In the genomic region with DNA sequence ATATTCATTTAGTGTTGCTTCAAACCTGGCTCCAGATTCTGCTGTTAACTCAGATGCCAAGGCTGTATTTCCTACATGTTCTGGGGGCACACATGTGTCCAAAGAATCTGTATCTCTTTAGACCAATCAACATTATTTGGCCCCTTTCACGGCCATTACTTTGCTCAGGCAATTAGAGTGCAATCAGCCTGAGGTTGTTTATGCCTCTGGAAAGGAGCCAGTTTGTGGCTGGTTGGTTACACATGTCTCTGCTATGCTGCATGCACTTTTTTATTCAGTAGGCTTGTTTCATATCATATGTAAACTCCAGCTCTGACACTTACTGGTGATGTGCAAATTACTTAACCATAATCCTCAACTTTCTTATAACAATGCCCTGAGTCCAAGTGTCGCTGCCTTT, we compare ENCODE assay signal across 20 mouse cellular contexts.
DNase-seq lines count a peak whose midpoint lies in the region; ATAC-seq and TF ChIP-seq lines count a peak whose summit lies in the region.
"Had no signal": no experiment of that assay in that cellular context is flagged by ENCODE, and none has a peak within 500 bp of the region (broad histone marks: within the 10 kb centered on the region; RNA-seq: fewer than 3 reads in every experiment).

No protein-coding gene starts in this region.

- peaks cover 8% of the 10 kb centered on the region; the same call in 1 of the 2 replicates for H3K4me1 ChIP-seq in embryonic facial prominence, embryonic 12.5 days
- 0 out of 2 replicates have a peak, but pooled peaks cover 5% of the 10 kb centered on the region for H3K4me1 ChIP-seq in embryonic facial prominence, embryonic 10.5 days
- no peaks in the 10 kb centered on the region for H3K4me1 ChIP-seq in lung, postnatal 0 days (ENCODE audit: insufficient read depth, low read depth, low read length)
- peaks cover 14% of the 10 kb centered on the region for H3K4me1 ChIP-seq in bone marrow macrophage, adult 2 months (ENCODE audit: control insufficient read depth, insufficient read depth, low read length)
- H3K4me1 ChIP-seq in intestine, embryonic 16.5 days (ENCODE audit: control insufficient read depth, insufficient read depth, low read length): no peaks in the 10 kb centered on the region
- H3K4me1 ChIP-seq: forebrain, embryonic 12.5 days; hindbrain, embryonic 13.5 days; liver, embryonic 15.5 days; neural tube, embryonic 12.5 days had no signal

- 0 out of 2 replicates have a peak overlapping the region, but pooled peaks have one; percentile 25 for H3K27ac ChIP-seq in embryonic facial prominence, embryonic 12.5 days
- no peak overlapping the region for H3K27ac ChIP-seq in embryonic facial prominence, embryonic 10.5 days (replicated peaks)
- H3K27ac ChIP-seq in lung, postnatal 0 days (ENCODE audit: low read length): no peak overlapping the region
- H3K27ac ChIP-seq in bone marrow macrophage, adult 2 months (ENCODE audit: insufficient read depth, low read depth, low read length): peak overlapping the region; percentile 39
- no peak overlapping the region for H3K27ac ChIP-seq in intestine, embryonic 16.5 days (ENCODE audit: low read length)
- H3K27ac ChIP-seq: forebrain, embryonic 12.5 days; hindbrain, embryonic 13.5 days; liver, embryonic 15.5 days; neural tube, embryonic 12.5 days had no signal

- WGBS in embryonic facial prominence, embryonic 12.5 days: 65% methylated on average over 2 of the region's 2 CpGs
- 76% methylated on average over 2 of the region's 2 CpGs for WGBS in embryonic facial prominence, embryonic 10.5 days
- WGBS in lung, postnatal 0 days: 50% methylated on average over 2 of the region's 2 CpGs
- 55% methylated on average over 2 of the region's 2 CpGs for WGBS in intestine, embryonic 16.5 days

- no peak overlapping the region for H3K4me2 ChIP-seq in embryonic facial prominence, embryonic 12.5 days (replicated peaks)
- no peak overlapping the region for H3K4me2 ChIP-seq in lung, postnatal 0 days (replicated peaks; ENCODE audit: low read depth, low read length)
- H3K4me2 ChIP-seq in intestine, embryonic 16.5 days (ENCODE audit: low read depth, low read length): no peak overlapping the region
- H3K4me2 ChIP-seq: forebrain, embryonic 12.5 days; hindbrain, embryonic 13.5 days; liver, embryonic 15.5 days; neural tube, embryonic 12.5 days had no signal

- TF ChIP-seq CTCF in lung, postnatal 0 days (IDR thresholded peaks at IDR 0.05): no peak
- no peak for TF ChIP-seq CTCF in bone marrow macrophage, adult 2 months (IDR thresholded peaks at IDR 0.05; ENCODE audit: low read depth, low read length)

- H3K27me3 ChIP-seq in embryonic facial prominence, embryonic 12.5 days: no peaks in the 10 kb centered on the region
- no peaks in the 10 kb centered on the region for H3K27me3 ChIP-seq in embryonic facial prominence, embryonic 10.5 days (replicated peaks; ENCODE audit: low read depth, poor library complexity, severe bottlenecking)
- no peaks in the 10 kb centered on the region for H3K27me3 ChIP-seq in lung, postnatal 0 days (replicated peaks; ENCODE audit: insufficient read depth, low read length)
- H3K27me3 ChIP-seq in intestine, embryonic 16.5 days (replicated peaks; ENCODE audit: control insufficient read depth, insufficient read depth, low read length): no peaks in the 10 kb centered on the region
- H3K27me3 ChIP-seq: CH12.LX; forebrain, embryonic 12.5 days; hindbrain, embryonic 13.5 days; liver, embryonic 15.5 days; neural tube, embryonic 12.5 days had no signal

- H3K4me3 ChIP-seq in embryonic facial prominence, embryonic 12.5 days: no peak overlapping the region
- no peak overlapping the region for H3K4me3 ChIP-seq in embryonic facial prominence, embryonic 10.5 days
- no peak overlapping the region for H3K4me3 ChIP-seq in lung, postnatal 0 days (ENCODE audit: low read depth, low read length)
- H3K4me3 ChIP-seq in bone marrow macrophage, adult 2 months (ENCODE audit: insufficient read depth, low read length): no peak overlapping the region
- no peak overlapping the region for H3K4me3 ChIP-seq in intestine, embryonic 16.5 days (ENCODE audit: low read length)
- H3K4me3 ChIP-seq: forebrain, embryonic 12.5 days; hindbrain, embryonic 13.5 days; liver, embryonic 15.5 days; neural tube, embryonic 12.5 days had no signal

- TF ChIP-seq EP300 in lung, postnatal 0 days (IDR thresholded peaks at IDR 0.05): no peak

- no peak for ATAC-seq in embryonic facial prominence, embryonic 12.5 days (ENCODE audit: insufficient number of reproducible peaks, insufficient read depth, low FRiP score, low TSS enrichment)
- no peak for ATAC-seq in lung, postnatal 0 days
- no peak for ATAC-seq in intestine, embryonic 16.5 days
- ATAC-seq: midbrain, embryonic 16.5 days; Patski had no signal

- DNase-seq in embryonic facial prominence, embryonic 10.5 days (ENCODE audit: low spot score): no peak
- DNase-seq in lung, postnatal 0 days (ENCODE audit: low spot score): peak; percentile 23
- DNase-seq in lung, postnatal 25 days (ENCODE audit: low spot score): no peak
- DNase-seq in lung, postnatal 4 days: peak; percentile 36
- DNase-seq in urinary bladder, adult 2 months (ENCODE audit: low spot score): no peak
- DNase-seq: cerebellum, postnatal 36 days; kidney, adult 18-20 months; kidney, postnatal 4 days; layer of hippocampus, postnatal 36 days; thymus, adult 2 months had no signal

- H3K36me3 ChIP-seq in embryonic facial prominence, embryonic 12.5 days: 0 out of 2 replicates have a peak, but pooled peaks cover 6% of the 10 kb centered on the region
- no peaks in the 10 kb centered on the region for H3K36me3 ChIP-seq in embryonic facial prominence, embryonic 10.5 days (replicated peaks)
- H3K36me3 ChIP-seq in lung, postnatal 0 days (ENCODE audit: insufficient read depth, low read length): no peaks in the 10 kb centered on the region
- H3K36me3 ChIP-seq in intestine, embryonic 16.5 days (ENCODE audit: control insufficient read depth, insufficient read depth, low read length): no peaks in the 10 kb centered on the region
- H3K36me3 ChIP-seq: forebrain, embryonic 12.5 days; hindbrain, embryonic 13.5 days; liver, embryonic 15.5 days; neural tube, embryonic 12.5 days had no signal

- no peak overlapping the region for H3K9ac ChIP-seq in embryonic facial prominence, embryonic 12.5 days
- no peak overlapping the region for H3K9ac ChIP-seq in lung, postnatal 0 days (replicated peaks; ENCODE audit: low read depth)
- H3K9ac ChIP-seq in intestine, embryonic 16.5 days (ENCODE audit: low read depth, low read length): no peak overlapping the region
- H3K9ac ChIP-seq: forebrain, embryonic 12.5 days; hindbrain, embryonic 13.5 days; liver, embryonic 15.5 days; neural tube, embryonic 12.5 days had no signal

- no peaks in the 10 kb centered on the region for H3K9me3 ChIP-seq in embryonic facial prominence, embryonic 12.5 days
- no peaks in the 10 kb centered on the region for H3K9me3 ChIP-seq in embryonic facial prominence, embryonic 10.5 days
- no peaks in the 10 kb centered on the region for H3K9me3 ChIP-seq in lung, postnatal 0 days (ENCODE audit: low read length)
- H3K9me3 ChIP-seq in intestine, embryonic 16.5 days (ENCODE audit: control insufficient read depth, low read length): no peaks in the 10 kb centered on the region
- H3K9me3 ChIP-seq: forebrain, embryonic 12.5 days; hindbrain, embryonic 13.5 days; liver, embryonic 15.5 days; neural tube, embryonic 12.5 days had no signal

- no peak for TF ChIP-seq POLR2A in bone marrow macrophage, adult 2 months (IDR thresholded peaks at IDR 0.05; ENCODE audit: borderline replicate concordance, low read depth, low read length)

Comparison
In these comparisons a context has a peak if more than half of its experiments do, and no peak if none do; other contexts are left out.
1. H3K27ac ChIP-seq: peak in embryonic facial prominence, embryonic 12.5 days (single experiment) and bone marrow macrophage, adult 2 months (single experiment); none in embryonic facial prominence, embryonic 10.5 days (single experiment), lung, postnatal 0 days (single experiment) and intestine, embryonic 16.5 days (single experiment).
2. DNase-seq: peak in lung, postnatal 0 days (single experiment) and lung, postnatal 4 days (2 of 2); none in embryonic facial prominence, embryonic 10.5 days (single experiment), lung, postnatal 25 days (single experiment) and urinary bladder, adult 2 months (single experiment).